Mouse (Mus musculus) kidney, embryonic 15.5 days (tissue): Measurements from ENCODE around the gene Padi3. TPM values are rescaled to one million over a fixed set of nuclear protein-coding genes. Genes with fewer than 3 reads are reported as not detected.

Experiments used
- ATAC-seq: fragments of 200-750 bp; cut with Nextera tagmentation; replicated peaks from 2 replicates; pipeline ENCODE4 v1.8.0; 2017; ENCODE audit warnings: moderate TSS enrichment; ENCODE audit not compliant: low FRiP score
- H3K27ac ChIP-seq: fragments of 300-500 bp; sonication (generic); 2 replicates; pipeline ENCODE4 v1.5.1; 2015; ENCODE audit warnings: mild to moderate bottlenecking, inconsistent platforms
- H3K27me3 ChIP-seq: fragments of 300-500 bp; sonication (generic); 2 replicates; pipeline ENCODE4 v1.6.1; 2015; ENCODE audit warnings: inconsistent platforms
- H3K36me3 ChIP-seq: fragments of 300-500 bp; sonication (generic); 2 replicates; pipeline ENCODE4 v1.6.1; 2015; ENCODE audit warnings: inconsistent platforms
- H3K4me1 ChIP-seq: fragments of 300-500 bp; sonication (generic); 2 replicates; pipeline ENCODE4 v1.6.1; 2015; ENCODE audit warnings: inconsistent platforms
- H3K4me2 ChIP-seq: fragments of 300-500 bp; sonication (generic); 2 replicates; pipeline ENCODE4 v1.6.1; 2015; ENCODE audit warnings: moderate library complexity, mild to moderate bottlenecking, inconsistent platforms
- H3K4me3 ChIP-seq: fragments of 300-500 bp; sonication (generic); replicated peaks from 2 replicates; pipeline ENCODE4 v1.5.1; 2015; ENCODE audit warnings: mild to moderate bottlenecking, inconsistent platforms
- H3K9ac ChIP-seq: fragments of 300-500 bp; sonication (generic); 2 replicates; pipeline ENCODE4 v1.6.1; 2015; ENCODE audit warnings: mild to moderate bottlenecking, inconsistent platforms
- H3K9me3 ChIP-seq: fragments of 300-500 bp; sonication (generic); replicated peaks from 2 replicates; pipeline ENCODE4 v1.6.1; 2016; ENCODE audit warnings: inconsistent platforms
- WGBS: fragments of 180-500 bp; shearing (Covaris S2); methylation state at CpG from one replicate; pipeline ENCODE4 v1.1.7; 2015; ENCODE audit warnings: mixed read lengths; 5-methylcytosine and 5-hydroxymethylcytosine counted together
- polyA plus RNA-seq: library from polyadenylated mRNA; unstranded; fragments of >200 nt; fragmentation: Nextera tagmentation; extraction: Ambion mirVana; gene quantifications from 2 replicates; pipeline ENCODE4 v1.2.1, GENCODE M21; 2015

Padi3 gene
- polyA plus RNA-seq, 1 experiment from 2014 or later, result 0.08 TPM

- Histone ChIP-seq H3K4me1 (peaks cover 51% of the 10 kb centered on the region), H3K27me3 (peaks cover 7% of the 10 kb centered on the region; the same call in 1 of the 2 replicates), H3K9ac (no peak overlapping the region), H3K4me3 (no peak overlapping the region), H3K9me3 (no peaks in the 10 kb centered on the region), H3K36me3 (no peaks in the 10 kb centered on the region), H3K27ac (no peak overlapping the region), H3K4me2 (no peak overlapping the region)
- WGBS, result 61% methylated on average over 5 of the region's 5 CpGs
- no peak for ATAC-seq
Measured at GRCm38 (mm10) chr4:140815496-140815895, 5.0 kb upstream of the Padi3 start.

- peak; percentile 77 for ATAC-seq
- WGBS, result 24% methylated on average over 36 of the region's 36 CpGs
- Histone ChIP-seq H3K27ac (peak overlapping the region; percentile 79), H3K36me3 (no peaks in the 10 kb centered on the region), H3K4me3 (peak overlapping the region; percentile 49), H3K9me3 (no peaks in the 10 kb centered on the region), H3K27me3 (peaks cover 7% of the 10 kb centered on the region; the same call in 1 of the 2 replicates), H3K4me2 (peak overlapping the region; percentile 85), H3K4me1 (peaks cover 51% of the 10 kb centered on the region), H3K9ac (peak overlapping the region; percentile 47)
Measured at GRCm38 (mm10) chr4:140814241-140815225, 4.1 kb upstream of the Padi3 start.

DNA sequence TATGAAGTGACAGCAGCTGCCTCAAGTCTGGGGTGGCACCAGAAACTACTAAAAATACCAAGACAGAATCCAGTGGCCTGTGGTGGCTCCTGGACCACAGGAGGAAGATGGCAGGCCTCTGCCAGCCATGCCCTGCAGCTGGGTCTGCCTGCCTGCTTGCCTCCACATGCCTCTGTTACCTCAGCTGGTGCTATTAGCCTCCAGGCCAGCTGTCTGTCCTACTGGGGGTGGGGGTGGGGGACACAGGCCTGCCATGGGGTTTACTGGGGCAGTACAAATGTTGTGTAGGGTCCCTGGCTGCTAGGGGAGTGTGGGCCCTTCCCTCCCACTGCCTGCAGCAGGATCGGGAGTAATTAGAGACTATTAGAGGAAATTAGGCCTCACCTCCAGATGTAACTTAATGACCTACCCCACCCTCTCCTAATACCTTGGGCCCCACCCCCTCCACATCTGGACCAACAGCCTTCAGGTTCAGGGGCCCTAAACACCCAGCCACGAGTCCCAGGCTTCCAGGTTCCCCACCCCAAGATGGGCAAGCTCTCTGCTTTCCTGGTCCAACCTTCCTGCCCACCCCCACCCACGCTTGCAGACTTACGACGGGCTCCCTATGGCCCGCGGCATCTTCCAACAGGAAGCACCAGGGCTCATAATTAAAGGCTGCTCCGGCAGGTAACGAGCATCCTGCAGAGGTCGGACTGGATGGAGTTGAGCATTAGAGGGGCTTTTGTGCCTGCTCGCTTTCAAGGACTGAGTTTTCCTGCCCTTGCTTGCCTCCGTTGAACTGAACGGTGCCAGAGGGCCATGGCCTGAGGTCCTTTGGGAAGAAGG is 3.1 kb upstream of the Padi3 start:
- 9% methylated on average over 13 of the region's 13 CpGs for WGBS
- no peak for ATAC-seq
- H3K4me3 ChIP-seq, result peak overlapping the region; percentile 49
- peaks cover 51% of the 10 kb centered on the region for H3K4me1 ChIP-seq
- H3K36me3 ChIP-seq, result no peaks in the 10 kb centered on the region
- peak overlapping the region; percentile 67 for H3K27ac ChIP-seq
- H3K9ac ChIP-seq, result no peak overlapping the region
- H3K4me2 ChIP-seq, result peak overlapping the region; percentile 85
- H3K9me3 ChIP-seq, result no peaks in the 10 kb centered on the region
- H3K27me3 ChIP-seq, result peaks cover 7% of the 10 kb centered on the region; the same call in 1 of the 2 replicates

GRCm38 (mm10) chr4:140812609-140813008 is 2.2 kb upstream of the Padi3 start:
- WGBS, result 16% methylated on average over 14 of the region's 14 CpGs
- no peak for ATAC-seq

DNA sequence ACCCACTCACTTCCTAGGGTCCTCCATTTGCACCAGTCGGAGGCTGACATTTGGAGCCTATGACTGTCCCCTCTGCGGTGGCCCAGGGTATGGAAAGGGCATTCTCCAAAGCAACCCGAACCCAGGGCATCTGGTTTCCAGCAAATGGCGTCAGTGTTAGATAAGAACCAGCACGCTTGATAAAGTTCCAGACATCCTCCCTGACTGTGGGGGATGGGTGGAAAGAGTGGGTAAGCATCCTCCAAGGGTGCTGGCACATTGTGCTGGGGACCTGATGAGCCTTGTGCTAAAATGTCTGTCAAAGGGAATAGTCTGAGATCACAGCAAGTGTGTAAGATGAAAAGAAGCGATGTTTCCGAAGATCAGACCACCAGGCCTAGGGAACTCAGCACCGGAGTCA is 1.7 kb upstream of the Padi3 start:
- H3K27ac ChIP-seq, result no peak overlapping the region
- no peaks in the 10 kb centered on the region for H3K9me3 ChIP-seq
- peaks cover 7% of the 10 kb centered on the region; the same call in 1 of the 2 replicates for H3K27me3 ChIP-seq
- peak overlapping the region; percentile 36 for H3K4me2 ChIP-seq
- ATAC-seq, result no peak
- peaks cover 51% of the 10 kb centered on the region for H3K4me1 ChIP-seq
- H3K4me3 ChIP-seq, result no peak overlapping the region
- WGBS, result 34% methylated on average over 8 of the region's 8 CpGs
- no peaks in the 10 kb centered on the region for H3K36me3 ChIP-seq
- no peak overlapping the region for H3K9ac ChIP-seq

More at GRCm38 (mm10) chr4:140812609-140813008, 2.2 kb upstream of the Padi3 start:
- no peak overlapping the region for H3K27ac ChIP-seq
- H3K9me3 ChIP-seq, result no peaks in the 10 kb centered on the region
- peaks cover 7% of the 10 kb centered on the region; the same call in 1 of the 2 replicates for H3K27me3 ChIP-seq
- H3K9ac ChIP-seq, result no peak overlapping the region
- H3K4me2 ChIP-seq, result peak overlapping the region; percentile 36
- H3K4me1 ChIP-seq, result peaks cover 51% of the 10 kb centered on the region
- H3K36me3 ChIP-seq, result no peaks in the 10 kb centered on the region
- no peak overlapping the region for H3K4me3 ChIP-seq

DNA sequence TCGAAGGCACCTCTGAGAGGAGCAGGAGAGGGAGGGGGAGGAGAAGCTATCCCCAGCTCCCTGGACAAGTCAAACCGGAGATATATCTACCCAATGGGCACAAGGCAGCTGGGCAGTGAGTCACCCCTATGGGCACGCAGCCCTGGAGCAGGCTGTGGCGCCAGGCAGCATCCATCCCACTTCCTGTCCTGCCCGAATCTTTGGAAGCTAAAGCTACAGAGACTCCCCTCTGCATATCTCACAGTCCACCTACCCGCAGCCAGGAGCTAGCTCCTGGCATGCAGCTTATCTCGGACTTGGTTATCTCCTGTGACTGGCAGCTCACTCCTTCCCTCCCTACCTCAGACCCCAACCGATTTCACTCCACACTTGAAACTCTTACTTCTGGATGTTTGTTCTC is 1.3 kb downstream of the Padi3 start:
- Histone ChIP-seq H3K4me1 (peaks cover 28% of the 10 kb centered on the region), H3K4me2 (no peak overlapping the region), H3K9ac (no peak overlapping the region), H3K27me3 (peaks cover 10% of the 10 kb centered on the region), H3K4me3 (no peak overlapping the region), H3K27ac (no peak overlapping the region), H3K36me3 (no peaks in the 10 kb centered on the region), H3K9me3 (no peaks in the 10 kb centered on the region)
- no peak for ATAC-seq
- WGBS, result 76% methylated on average over 8 of the region's 8 CpGs

GRCm38 (mm10) chr4:140804601-140805000 is 5.8 kb downstream of the Padi3 start:
- Histone ChIP-seq H3K36me3 (no peaks in the 10 kb centered on the region), H3K4me3 (no peak overlapping the region), H3K9ac (no peak overlapping the region), H3K27me3 (peaks cover 4% of the 10 kb centered on the region), H3K4me2 (no peak overlapping the region), H3K4me1 (no peaks in the 10 kb centered on the region), H3K27ac (no peak overlapping the region), H3K9me3 (no peaks in the 10 kb centered on the region)
- WGBS, result 47% methylated on average over 9 of the region's 9 CpGs
- no peak for ATAC-seq

DNA sequence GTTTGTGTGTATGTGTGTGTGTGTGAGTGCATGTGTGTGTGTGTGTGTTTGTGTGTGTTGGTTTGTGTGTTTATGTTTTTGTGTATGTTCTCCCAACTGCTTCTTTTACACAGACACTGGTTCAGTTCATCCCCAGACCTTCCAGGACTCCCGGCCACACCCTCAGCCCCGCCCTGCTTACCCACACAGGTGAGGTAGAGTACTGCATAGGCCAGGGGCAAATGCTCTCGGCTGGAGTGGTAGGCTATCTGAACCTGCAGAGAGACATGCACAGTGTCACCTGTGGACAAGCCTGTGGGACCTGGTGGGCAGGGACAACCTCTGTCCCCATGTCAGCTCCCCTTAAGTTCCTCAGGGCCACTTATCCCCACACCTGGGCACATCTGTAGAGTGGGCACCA is 9.1 kb downstream of the Padi3 start:
- H3K27ac ChIP-seq, result no peak overlapping the region
- ATAC-seq, result no peak
- no peak overlapping the region for H3K4me3 ChIP-seq
- no peaks in the 10 kb centered on the region for H3K36me3 ChIP-seq
- H3K9me3 ChIP-seq, result no peaks in the 10 kb centered on the region
- WGBS, result 82% methylated on average over 3 of the region's 3 CpGs
- H3K4me2 ChIP-seq, result no peak overlapping the region
- peaks cover under 1% of the 10 kb centered on the region for H3K27me3 ChIP-seq
- H3K4me1 ChIP-seq, result no peaks in the 10 kb centered on the region
- no peak overlapping the region for H3K9ac ChIP-seq

- no peak overlapping the region for H3K4me2 ChIP-seq
- WGBS, result 82% methylated on average over 3 of the region's 3 CpGs
Measured at GRCm38 (mm10) chr4:140796786-140797185, 13.7 kb downstream of the Padi3 start.

GRCm38 (mm10) chr4:140794678-140795077 is 15.8 kb downstream of the Padi3 start:
- H3K4me3 ChIP-seq, result no peak overlapping the region
- ATAC-seq, result no peak
- no peaks in the 10 kb centered on the region for H3K36me3 ChIP-seq
- 73% methylated on average over 9 of the region's 9 CpGs for WGBS
- H3K4me2 ChIP-seq, result no peak overlapping the region
- H3K27me3 ChIP-seq, result no peaks in the 10 kb centered on the region
- peaks cover 12% of the 10 kb centered on the region for H3K4me1 ChIP-seq
- H3K9me3 ChIP-seq, result no peaks in the 10 kb centered on the region
- H3K9ac ChIP-seq, result no peak overlapping the region
- no peak overlapping the region for H3K27ac ChIP-seq

More at GRCm38 (mm10) chr4:140796786-140797185, 13.7 kb downstream of the Padi3 start:
- no peaks in the 10 kb centered on the region for H3K9me3 ChIP-seq
- no peak overlapping the region for H3K4me3 ChIP-seq
- H3K36me3 ChIP-seq, result no peaks in the 10 kb centered on the region
- no peaks in the 10 kb centered on the region for H3K27me3 ChIP-seq
- H3K4me1 ChIP-seq, result 0 out of 2 replicates have a peak, but pooled peaks cover 3% of the 10 kb centered on the region
- no peak overlapping the region for H3K9ac ChIP-seq
- no peak for ATAC-seq
- H3K27ac ChIP-seq, result no peak overlapping the region

GRCm38 (mm10) chr4:140793795-140794194 is 16.7 kb downstream of the Padi3 start:
- Histone ChIP-seq H3K4me2 (no peak overlapping the region), H3K9ac (no peak overlapping the region), H3K36me3 (no peaks in the 10 kb centered on the region), H3K27ac (no peak overlapping the region), H3K27me3 (no peaks in the 10 kb centered on the region), H3K9me3 (no peaks in the 10 kb centered on the region), H3K4me1 (peaks cover 19% of the 10 kb centered on the region), H3K4me3 (no peak overlapping the region)
- no peak for ATAC-seq
- WGBS, result 56% methylated on average over 9 of the region's 9 CpGs

DNA sequence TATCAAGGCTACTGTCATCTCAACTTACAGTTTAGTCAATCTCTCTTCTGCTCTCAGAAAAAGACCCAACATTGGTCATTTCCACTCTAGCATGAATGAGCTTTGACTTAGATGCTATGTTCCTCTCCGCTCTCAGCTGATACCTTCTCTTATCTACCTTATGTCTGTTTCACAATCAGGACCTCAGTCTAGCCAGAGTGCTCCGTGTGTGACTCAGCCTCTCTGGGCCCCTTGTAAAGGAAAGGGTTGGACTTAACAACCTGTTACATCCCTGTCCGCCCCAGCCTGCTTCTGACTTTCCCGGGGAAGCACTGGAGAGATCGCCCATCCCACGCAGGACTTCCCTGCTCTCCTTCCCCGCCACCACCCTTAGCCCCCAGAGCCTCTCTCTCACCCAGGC is 17.9 kb downstream of the Padi3 start:
- 79% methylated on average over 7 of the region's 7 CpGs for WGBS

More for the DNA sequence above, 17.9 kb downstream of the Padi3 start:
- no peaks in the 10 kb centered on the region for H3K9me3 ChIP-seq
- no peak overlapping the region for H3K4me3 ChIP-seq
- H3K27me3 ChIP-seq, result no peaks in the 10 kb centered on the region
- H3K36me3 ChIP-seq, result no peaks in the 10 kb centered on the region
- no peak for ATAC-seq
- no peak overlapping the region for H3K4me2 ChIP-seq
- no peak overlapping the region for H3K9ac ChIP-seq
- H3K27ac ChIP-seq, result no peak overlapping the region
- H3K4me1 ChIP-seq, result peaks cover 21% of the 10 kb centered on the region
